Mouse (Mus musculus): ENCODE results near the gene Pabpn1l. TPM values are rescaled to one million over a fixed set of nuclear protein-coding genes. Genes with fewer than 3 reads are reported as not detected.

Gene Pabpn1l
- polyA plus RNA-seq, 1 experiment = 0.55 TPM

GRCm38 (mm10) chr8:122616181-122616905, 6.2 kb downstream of the Pabpn1l start:
- H3K36me3 ChIP-seq (ENCODE audit: control insufficient read depth, insufficient read depth) = no peaks in the 10 kb centered on the region
- H3K4me2 ChIP-seq (ENCODE audit: low read depth) = no peak overlapping the region
- peaks cover 5% of the 10 kb centered on the region for H3K27me3 ChIP-seq (ENCODE audit: control insufficient read depth, insufficient read depth, insufficient read length)
- no peaks in the 10 kb centered on the region for H3K79me2 ChIP-seq (ENCODE audit: control insufficient read depth, insufficient read depth)
- H3ac ChIP-seq (ENCODE audit: control insufficient read depth, insufficient read length) = no peak overlapping the region
- H3K4me3 ChIP-seq = no peak overlapping the region
- TF ChIP-seq REST (IDR thresholded peaks at IDR 0.05; ENCODE audit: insufficient read depth, insufficient read length) (no peak), MAX (IDR thresholded peaks at IDR 0.05; ENCODE audit: low read depth) (no peak)

- TF ChIP-seq REST (IDR thresholded peaks at IDR 0.05; ENCODE audit: insufficient read depth, insufficient read length) (peak; percentile 20), USF1 (IDR thresholded peaks at IDR 0.05; ENCODE audit: low read depth) (peak; percentile 81), CEBPB (IDR thresholded peaks at IDR 0.05; ENCODE audit: insufficient read depth, poor library complexity, severe bottlenecking) (no peak), TCF12 (IDR thresholded peaks at IDR 0.05; ENCODE audit: insufficient read depth, poor library complexity, severe bottlenecking) (no peak), TCF3 (IDR thresholded peaks at IDR 0.05; ENCODE audit: insufficient read length, low read depth) (no peak), SRF (IDR thresholded peaks at IDR 0.05; ENCODE audit: control insufficient read depth, insufficient read length, low read depth) (peak; percentile 47), MYOG (IDR thresholded peaks at IDR 0.05; ENCODE audit: control insufficient read depth in 1 of 3, insufficient read depth in 1 of 3, insufficient read length in 2 of 3, low read depth in 2 of 3) (peak in 1 of 3 experiments; percentile 20), E2F4 (IDR thresholded peaks at IDR 0.05; ENCODE audit: insufficient read depth) (peak; percentile 44), MYOD1 (IDR thresholded peaks at IDR 0.05; ENCODE audit: control insufficient read depth in 1 of 3, insufficient read length in 2 of 3, low read depth in 2 of 3) (peak in 2 of 3 experiments; percentile 5 to 18), POLR2A (IDR thresholded peaks at IDR 0.05; ENCODE audit: insufficient read length, low read depth) (peak; percentile 70), POLR2AphosphoS2 (IDR thresholded peaks at IDR 0.05; ENCODE audit: insufficient read length, low read depth) (peak; percentile 61), MAX (IDR thresholded peaks at IDR 0.05; ENCODE audit: low read depth) (no peak)
- H3ac ChIP-seq (ENCODE audit: control insufficient read depth, insufficient read length) = peak within 1 kb of the TSS; percentile 55
- no peaks in the 10 kb centered on the region for H3K79me2 ChIP-seq (ENCODE audit: control insufficient read depth, insufficient read depth)
- peak within 1 kb of the TSS; percentile 56 for H3K4me3 ChIP-seq
- H3K4me2 ChIP-seq (ENCODE audit: low read depth) = peak within 1 kb of the TSS; percentile 93
- H3K36me3 ChIP-seq (ENCODE audit: control insufficient read depth, insufficient read depth) = no peaks in the 10 kb centered on the region
- H3K27me3 ChIP-seq (ENCODE audit: control insufficient read depth, insufficient read depth, insufficient read length) = no peaks in the 10 kb centered on the region
Observed at GRCm38 (mm10) chr8:122611295-122612133, 11.0 kb downstream of the Pabpn1l start, which contains the start of the genes Galns and Trappc2l. Gene Galns (minus strand): TSS chr8:122611463. Gene Trappc2l (plus strand): TSS chr8:122611640.

- H3K27me3 ChIP-seq (ENCODE audit: control insufficient read depth, insufficient read depth, insufficient read length) = no peaks in the 10 kb centered on the region
- no peaks in the 10 kb centered on the region for H3K36me3 ChIP-seq (ENCODE audit: control insufficient read depth, insufficient read depth)
- no peaks in the 10 kb centered on the region for H3K79me2 ChIP-seq (ENCODE audit: control insufficient read depth, insufficient read depth)
- peak overlapping the region; percentile 93 for H3K4me2 ChIP-seq (ENCODE audit: low read depth)
- H3K4me3 ChIP-seq = peak overlapping the region; percentile 56
- H3ac ChIP-seq (ENCODE audit: control insufficient read depth, insufficient read length) = peak overlapping the region; percentile 55
- TF ChIP-seq MYOG (IDR thresholded peaks at IDR 0.05; ENCODE audit: control insufficient read depth in 1 of 3, insufficient read depth in 1 of 3, insufficient read length in 2 of 3, low read depth in 2 of 3) (peak in 1 of 3 experiments; percentile 57), REST (IDR thresholded peaks at IDR 0.05; ENCODE audit: insufficient read depth, insufficient read length) (no peak), MYOD1 (IDR thresholded peaks at IDR 0.05; ENCODE audit: control insufficient read depth in 1 of 3, insufficient read length in 2 of 3, low read depth in 2 of 3) (peak in 2 of 3 experiments; percentile 49 to 77), MAX (IDR thresholded peaks at IDR 0.05; ENCODE audit: low read depth) (no peak)
Observed at GRCm38 (mm10) chr8:122610612-122611277, 11.8 kb downstream of the Pabpn1l start.

- Histone ChIP-seq H3K27me3 (ENCODE audit: control insufficient read depth, insufficient read depth, insufficient read length) (no peaks in the 10 kb centered on the region), H3ac (ENCODE audit: control insufficient read depth, insufficient read length) (peak overlapping the region; percentile 55), H3K4me2 (ENCODE audit: low read depth) (peak overlapping the region; percentile 93), H3K36me3 (ENCODE audit: control insufficient read depth, insufficient read depth) (no peaks in the 10 kb centered on the region), H3K4me3 (peak overlapping the region; percentile 56), H3K79me2 (ENCODE audit: control insufficient read depth, insufficient read depth) (no peaks in the 10 kb centered on the region)
- TF ChIP-seq MYOG (IDR thresholded peaks at IDR 0.05; ENCODE audit: control insufficient read depth in 1 of 3, insufficient read depth in 1 of 3, insufficient read length in 2 of 3, low read depth in 2 of 3) = no peak
- TF ChIP-seq MYOD1 (IDR thresholded peaks at IDR 0.05; ENCODE audit: control insufficient read depth in 1 of 3, insufficient read length in 2 of 3, low read depth in 2 of 3) = no peak
- TF ChIP-seq SRF (IDR thresholded peaks at IDR 0.05; ENCODE audit: control insufficient read depth, insufficient read length, low read depth) = no peak
- no peak for TF ChIP-seq POLR2AphosphoS2 (IDR thresholded peaks at IDR 0.05; ENCODE audit: insufficient read length, low read depth)
- TF ChIP-seq USF1 (IDR thresholded peaks at IDR 0.05; ENCODE audit: low read depth) = no peak
- no peak for TF ChIP-seq MAX (IDR thresholded peaks at IDR 0.05; ENCODE audit: low read depth)
- no peak for TF ChIP-seq E2F4 (IDR thresholded peaks at IDR 0.05; ENCODE audit: insufficient read depth)
- no peak for TF ChIP-seq TCF12 (IDR thresholded peaks at IDR 0.05; ENCODE audit: insufficient read depth, poor library complexity, severe bottlenecking)
- no peak for TF ChIP-seq TCF3 (IDR thresholded peaks at IDR 0.05; ENCODE audit: insufficient read length, low read depth)
- no peak for TF ChIP-seq REST (IDR thresholded peaks at IDR 0.05; ENCODE audit: insufficient read depth, insufficient read length)
- TF ChIP-seq POLR2A (IDR thresholded peaks at IDR 0.05; ENCODE audit: insufficient read length, low read depth) = no peak
- no peak for TF ChIP-seq CEBPB (IDR thresholded peaks at IDR 0.05; ENCODE audit: insufficient read depth, poor library complexity, severe bottlenecking)
Observed at GRCm38 (mm10) chr8:122610209-122610608, 12.3 kb downstream of the Pabpn1l start.

All from myocyte (in vitro differentiated cells).